Mouse (Mus musculus) left cerebral cortex, postnatal 14 days (tissue): ENCODE measurements around the gene Id2. TPM values are rescaled to one million over a fixed set of nuclear protein-coding genes. Genes with fewer than 3 reads are reported as not detected.

Experiments
- total RNA-seq, 2 experiments: library from RNA; stranded (reverse); gene quantifications; 2 replicates each; pipeline ENCODE4 v1.2.3; 2021

Id2 gene
- total RNA-seq, 2 experiments from 2014 or later = 166 to 175 TPM

Other genes with a start within 250 kb of the Id2 start
- 100 to 1,000 TPM; 281 to 285 TPM for gene Kidins220, start 122.2 kb downstream of the Id2 start, total RNA-seq